Mouse (Mus musculus) testis, adult 10 weeks (tissue): ENCODE data around the gene Selplg. TPM values are rescaled to one million over a fixed set of nuclear protein-coding genes. Genes with fewer than 3 reads are reported as not detected.

Experiments
- polyA plus RNA-seq: library from polyadenylated mRNA; stranded (reverse); fragments of 350-450 nt; fragmentation: Illumina TruSeq; extraction: RNeasy Lipid Tissue Mini Kit (QIAGEN cat#74804); gene quantifications from one replicate; pipeline ENCODE4 v1.2.3, GENCODE M21; 2014; ENCODE audit warnings: low read depth, low replicate concordance

Gene Selplg
- not detected for polyA plus RNA-seq

GRCm38 (mm10) chr5:113832490-113832901 lies at the start of gene Selplg:
Selplg (minus strand) TSS chr5:113832644.

GRCm38 (mm10) chr5:113800280-113800679 lies 32.2 kb downstream of the Selplg start, which contains the start of gene Tmem119:
Tmem119 (minus strand) TSS chr5:113800516.

GRCm38 (mm10) chr5:113772450-113772895 lies 60.0 kb downstream of the Selplg start, which contains the start of the genes Sart3 and Iscu:
Sart3 (minus strand) TSS chr5:113772510.
Iscu (plus strand) TSS chr5:113772748.

Other genes with a start within 250 kb of the Selplg start
- 3.4 TPM for gene Cmklr1, start 182.2 kb downstream of the Selplg start, polyA plus RNA-seq
- gene 1700069L16Rik, start 107.9 kb downstream of the Selplg start, polyA plus RNA-seq: 5.3 TPM
- gene Ficd, start 96.8 kb downstream of the Selplg start, polyA plus RNA-seq: 1.1 TPM
- gene Sart3, start 60.1 kb downstream of the Selplg start, polyA plus RNA-seq: 1.6 TPM
- gene Iscu, start 59.9 kb downstream of the Selplg start, polyA plus RNA-seq: 27.4 TPM
- gene Tmem119, start 32.1 kb downstream of the Selplg start, polyA plus RNA-seq: not detected
- 5.6 TPM for gene Coro1c, start 76.1 kb upstream of the Selplg start, polyA plus RNA-seq
- gene Ssh1, start 161.2 kb upstream of the Selplg start, polyA plus RNA-seq: 1.2 TPM
- gene Dao, start 171.1 kb upstream of the Selplg start, polyA plus RNA-seq: not detected
- gene Usp30, start 232.8 kb upstream of the Selplg start, polyA plus RNA-seq: 3.1 TPM